Mouse (Mus musculus): Measurements from ENCODE around the gene Mecr.

- TF ChIP-seq CTCF (IDR thresholded peaks at IDR 0.05; ENCODE audit: low read depth, low read length) (no peak), EP300 (IDR thresholded peaks at IDR 0.05; ENCODE audit: insufficient read depth, low read depth, low read length) (no peak), POLR2A (IDR thresholded peaks at IDR 0.05; ENCODE audit: insufficient read depth, low read length) (no peak)
These were observed 30.9 kb downstream of the Mecr start for GRCm38 (mm10) chr4:131874169-131874536.

Measured in ES-Bruce4 (cell line).